Mouse (Mus musculus): ENCODE measurements around the gene Grem1. TPM values are rescaled to one million over a fixed set of nuclear protein-coding genes. Genes with fewer than 3 reads are reported as not detected.

Gene Grem1
- 2.8 TPM in 2 replicates for polyA plus RNA-seq (2012; rRNA removed)

DNA sequence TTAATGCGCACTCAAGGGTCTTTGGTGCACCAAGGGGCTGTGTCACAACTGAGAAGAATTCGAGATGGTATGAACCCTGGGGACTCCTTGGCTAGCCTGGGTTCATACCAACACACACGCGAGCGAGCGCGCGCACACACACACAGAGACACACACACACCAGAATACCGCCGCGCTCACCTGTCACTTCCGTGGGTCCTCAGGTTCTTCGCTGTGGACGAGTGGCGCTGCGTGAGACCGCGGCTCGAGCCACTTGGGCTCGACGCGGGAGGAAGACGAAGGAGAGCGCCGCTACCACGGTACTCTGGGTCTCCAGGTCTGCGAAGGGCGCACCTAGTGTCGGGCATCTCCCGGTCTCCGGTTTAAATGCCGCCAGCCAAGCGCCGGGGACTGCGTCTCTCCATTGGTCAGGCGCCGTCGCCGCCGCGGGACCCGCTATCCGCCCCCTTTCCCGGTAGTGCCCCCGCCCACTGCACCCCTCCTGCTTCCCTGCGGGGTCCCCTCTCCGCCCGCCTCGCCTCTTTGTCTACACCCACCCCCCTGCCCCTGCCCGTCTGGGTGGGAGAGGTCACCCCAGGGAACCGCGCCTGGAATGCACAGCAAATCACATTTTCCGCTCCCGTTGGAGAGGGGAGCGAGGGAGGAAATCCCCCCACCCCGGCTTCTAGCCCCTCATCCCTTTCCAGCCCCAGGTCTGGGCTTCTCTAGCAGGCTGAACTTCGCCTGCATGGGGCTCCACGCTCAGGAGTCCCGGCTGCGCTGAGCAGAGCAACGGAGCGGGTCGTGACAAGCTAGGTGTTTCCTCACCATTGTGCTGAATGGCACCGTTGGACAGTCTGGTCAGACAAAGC lies at the start of gene Grem1:
TSS of gene Grem1 (minus strand) at position 336 of the 851 bp plus-strand sequence.

Other genes with a start within 250 kb of the Grem1 start
- 188 and 197 TPM in 2 replicates for gene Scg5, start 70.5 kb upstream of the Grem1 start, polyA plus RNA-seq (2012; rRNA removed)
- gene Arhgap11a, start 90.0 kb upstream of the Grem1 start, polyA plus RNA-seq (2012; rRNA removed) = 6.8 and 7.0 TPM in 2 replicates

All from central nervous system, embryonic 18 days (tissue).